Mouse (Mus musculus): ENCODE results near the gene Ezh1. TPM values are rescaled to one million over a fixed set of nuclear protein-coding genes. Genes with fewer than 3 reads are reported as not detected.

Gene Ezh1
- total and polyA plus RNA-seq, 3 experiments: 4.2 to 55.9 (median 25.4) TPM

DNA sequence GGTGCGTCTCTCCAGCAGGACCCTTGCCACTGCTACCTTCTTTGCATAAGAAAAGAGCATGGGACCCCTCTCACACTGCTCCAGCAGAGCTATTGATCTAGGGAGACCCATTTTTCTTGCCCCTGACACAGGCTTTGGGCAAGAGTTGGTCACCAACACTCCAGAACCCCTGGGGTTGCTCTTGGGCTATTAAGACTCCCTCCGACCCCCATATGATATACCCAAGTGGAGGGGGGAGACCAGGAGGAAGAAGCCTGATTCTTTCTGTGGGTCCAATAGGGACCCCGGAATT is 37.7 kb upstream of the Ezh1 start:
- Histone ChIP-seq H3K9me3 (replicated peaks) (no peaks in the 10 kb centered on the region), H3K4me3 (ENCODE audit: low read depth, low read length) (no peak overlapping the region), H3K36me3 (replicated peaks) (peaks cover 63% of the 10 kb centered on the region), H3K4me1 (ENCODE audit: insufficient read depth, low read depth, low read length) (peaks cover 60% of the 10 kb centered on the region), H3K27me3 (ENCODE audit: insufficient read depth, low read length) (no peaks in the 10 kb centered on the region)
- no peak for DNase-seq (ENCODE audit: low spot score)
- TF ChIP-seq POLR2AphosphoS5 (IDR thresholded peaks at IDR 0.05; ENCODE audit: insufficient replicate concordance, low read depth, low read length): no peak
- no peak for TF ChIP-seq TAL1 (conservative IDR thresholded peaks at IDR 0.05; ENCODE audit: low read depth, low read length)
- no peak for TF ChIP-seq GATA2 (IDR thresholded peaks at IDR 0.05; ENCODE audit: borderline replicate concordance, low read depth, low read length)
- no peak for TF ChIP-seq GATA1 (IDR thresholded peaks at IDR 0.05; ENCODE audit: borderline replicate concordance, low read length)
- TF ChIP-seq CTCF (IDR thresholded peaks at IDR 0.05; ENCODE audit: low read depth, low read length): no peak
- ATAC-seq (ENCODE audit: extremely low read depth, insufficient number of reproducible peaks, low FRiP score, poor library complexity, severe bottlenecking): no peak

DNA sequence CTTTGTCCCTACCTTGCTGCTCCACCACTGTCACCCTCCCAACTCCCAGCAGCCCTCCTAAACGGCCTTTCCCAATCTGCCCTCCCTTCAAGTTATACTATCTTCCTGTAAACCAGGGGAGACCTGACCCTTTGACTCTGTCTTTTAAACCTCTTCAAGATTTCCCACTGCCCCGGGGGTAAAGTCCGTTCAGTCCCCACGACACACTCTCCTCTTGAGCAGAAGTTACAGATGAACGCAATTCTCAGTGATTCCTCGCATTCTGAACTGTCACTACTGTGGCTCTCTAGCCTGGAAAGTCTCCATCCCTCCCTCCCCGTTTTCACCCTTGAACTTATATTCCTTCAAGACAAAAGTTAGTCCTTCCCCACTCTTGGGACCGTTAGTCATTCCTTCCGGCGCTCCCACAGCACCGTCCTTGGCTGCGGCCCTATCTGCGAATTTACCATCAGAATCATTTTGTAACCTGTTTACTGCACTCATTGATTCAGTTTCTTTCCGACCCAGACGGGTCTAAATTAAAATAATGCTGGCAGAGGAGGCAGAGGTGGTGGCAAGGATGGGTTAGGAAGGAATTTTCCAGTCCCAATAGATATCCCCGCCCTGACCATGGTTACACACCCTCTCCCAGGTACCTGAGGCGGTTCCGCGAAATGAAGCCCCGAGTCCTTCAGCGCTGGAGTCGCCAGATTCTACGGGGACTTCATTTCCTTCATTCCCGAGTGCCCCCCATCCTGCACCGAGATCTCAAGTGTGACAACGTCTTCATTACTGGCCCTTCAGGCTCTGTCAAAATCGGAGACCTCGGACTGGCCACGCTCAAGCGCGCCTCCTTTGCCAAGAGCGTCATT is 37.1 kb upstream of the Ezh1 start:
- H3K4me1 ChIP-seq (ENCODE audit: insufficient read depth, low read depth, low read length): peaks cover 61% of the 10 kb centered on the region
- no peaks in the 10 kb centered on the region for H3K27me3 ChIP-seq (ENCODE audit: insufficient read depth, low read length)
- ATAC-seq (ENCODE audit: extremely low read depth, insufficient number of reproducible peaks, low FRiP score, poor library complexity, severe bottlenecking) (no peak), DNase-seq (ENCODE audit: low spot score) (no peak)
- no peaks in the 10 kb centered on the region for H3K9me3 ChIP-seq (replicated peaks)
- peaks cover 63% of the 10 kb centered on the region for H3K36me3 ChIP-seq (replicated peaks)
- no peak for TF ChIP-seq CTCF (IDR thresholded peaks at IDR 0.05; ENCODE audit: low read depth, low read length)
- TF ChIP-seq GATA1 (IDR thresholded peaks at IDR 0.05; ENCODE audit: borderline replicate concordance, low read length): no peak
- TF ChIP-seq GATA2 (IDR thresholded peaks at IDR 0.05; ENCODE audit: borderline replicate concordance, low read depth, low read length): no peak
- TF ChIP-seq TAL1 (conservative IDR thresholded peaks at IDR 0.05; ENCODE audit: low read depth, low read length): no peak
- TF ChIP-seq POLR2AphosphoS5 (IDR thresholded peaks at IDR 0.05; ENCODE audit: insufficient replicate concordance, low read depth, low read length): no peak
- H3K4me3 ChIP-seq (ENCODE audit: low read depth, low read length): no peak overlapping the region

DNA sequence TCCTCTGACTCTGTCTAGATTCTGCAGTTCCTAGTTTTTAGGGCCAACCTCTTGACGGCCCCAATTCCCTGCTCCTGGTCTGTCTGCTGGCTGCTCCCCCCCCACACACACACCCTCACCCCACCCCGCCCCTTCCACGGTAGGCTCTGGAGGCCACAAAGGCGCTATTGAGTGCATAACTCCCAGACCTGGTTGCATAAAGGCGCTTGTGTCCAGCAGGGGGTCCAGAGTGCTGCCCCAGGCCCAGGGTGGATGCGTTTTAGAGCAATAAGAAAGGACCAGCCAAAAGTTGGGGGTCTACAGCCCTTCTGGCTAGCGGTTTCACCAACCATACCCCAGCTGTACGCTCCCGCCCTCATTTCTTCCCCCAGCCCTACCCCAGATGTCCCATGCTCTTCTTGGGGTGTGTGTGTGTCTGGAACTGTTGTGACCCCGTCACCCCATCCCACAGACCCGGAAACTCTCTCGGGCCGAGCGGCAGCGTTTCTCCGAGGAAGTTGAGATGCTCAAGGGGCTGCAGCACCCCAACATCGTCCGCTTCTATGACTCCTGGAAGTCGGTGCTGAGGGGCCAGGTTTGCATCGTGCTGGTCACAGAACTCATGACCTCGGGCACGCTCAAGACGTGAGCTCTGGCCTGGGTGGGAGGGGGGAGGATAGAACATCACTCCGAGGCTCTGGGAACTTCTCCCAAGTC is 36.2 kb upstream of the Ezh1 start:
- no peaks in the 10 kb centered on the region for H3K27me3 ChIP-seq (ENCODE audit: insufficient read depth, low read length)
- no peaks in the 10 kb centered on the region for H3K9me3 ChIP-seq (replicated peaks)
- DNase-seq (ENCODE audit: low spot score): no peak
- no peak for TF ChIP-seq GATA1 (IDR thresholded peaks at IDR 0.05; ENCODE audit: borderline replicate concordance, low read length)
- no peak for TF ChIP-seq GATA2 (IDR thresholded peaks at IDR 0.05; ENCODE audit: borderline replicate concordance, low read depth, low read length)
- TF ChIP-seq TAL1 (conservative IDR thresholded peaks at IDR 0.05; ENCODE audit: low read depth, low read length): no peak
- H3K4me3 ChIP-seq (ENCODE audit: low read depth, low read length): peak overlapping the region; percentile 79
- peaks cover 66% of the 10 kb centered on the region for H3K36me3 ChIP-seq (replicated peaks)
- peaks cover 66% of the 10 kb centered on the region for H3K4me1 ChIP-seq (ENCODE audit: insufficient read depth, low read depth, low read length)
- ATAC-seq (ENCODE audit: extremely low read depth, insufficient number of reproducible peaks, low FRiP score, poor library complexity, severe bottlenecking): no peak

DNA sequence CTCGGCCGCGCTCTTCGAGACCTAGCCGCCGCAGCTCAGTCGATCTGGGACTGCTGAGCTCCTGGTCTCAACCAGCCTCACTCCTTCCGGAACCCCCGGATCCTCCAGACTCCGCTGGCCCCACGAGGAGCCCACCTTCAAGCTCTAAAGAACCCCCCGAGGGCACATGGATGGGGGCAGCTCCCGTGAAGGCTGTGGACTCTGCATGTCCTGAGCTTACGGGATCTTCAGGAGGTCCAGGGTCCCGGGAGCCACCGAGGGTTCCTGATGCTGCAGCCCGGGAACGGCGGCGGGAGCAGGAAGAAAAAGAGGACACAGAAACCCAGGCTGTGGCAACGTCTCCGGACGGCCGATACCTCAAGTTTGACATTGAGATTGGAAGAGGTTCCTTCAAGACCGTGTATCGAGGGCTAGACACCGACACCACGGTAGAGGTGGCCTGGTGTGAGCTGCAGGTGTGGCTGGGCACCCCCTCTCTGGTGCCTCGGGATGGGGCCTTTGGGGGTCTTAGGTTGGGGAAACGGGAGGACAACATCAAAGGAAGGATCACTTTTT is 34.6 kb upstream of the Ezh1 start:
- peaks cover 75% of the 10 kb centered on the region for H3K4me1 ChIP-seq (ENCODE audit: insufficient read depth, low read depth, low read length)
- no peaks in the 10 kb centered on the region for H3K27me3 ChIP-seq (ENCODE audit: insufficient read depth, low read length)
- TF ChIP-seq POLR2AphosphoS5 (IDR thresholded peaks at IDR 0.05; ENCODE audit: insufficient replicate concordance, low read depth, low read length) (no peak), GATA2 (IDR thresholded peaks at IDR 0.05; ENCODE audit: borderline replicate concordance, low read depth, low read length) (no peak), CTCF (IDR thresholded peaks at IDR 0.05; ENCODE audit: low read depth, low read length) (no peak), GATA1 (IDR thresholded peaks at IDR 0.05; ENCODE audit: borderline replicate concordance, low read length) (no peak), TAL1 (conservative IDR thresholded peaks at IDR 0.05; ENCODE audit: low read depth, low read length) (no peak)
- DNase-seq (ENCODE audit: low spot score): no peak
- peak overlapping the region; percentile 79 for H3K4me3 ChIP-seq (ENCODE audit: low read depth, low read length)
- peaks cover 69% of the 10 kb centered on the region for H3K36me3 ChIP-seq (replicated peaks)
- ATAC-seq (ENCODE audit: extremely low read depth, insufficient number of reproducible peaks, low FRiP score, poor library complexity, severe bottlenecking): no peak
- H3K9me3 ChIP-seq (replicated peaks): no peaks in the 10 kb centered on the region

DNA sequence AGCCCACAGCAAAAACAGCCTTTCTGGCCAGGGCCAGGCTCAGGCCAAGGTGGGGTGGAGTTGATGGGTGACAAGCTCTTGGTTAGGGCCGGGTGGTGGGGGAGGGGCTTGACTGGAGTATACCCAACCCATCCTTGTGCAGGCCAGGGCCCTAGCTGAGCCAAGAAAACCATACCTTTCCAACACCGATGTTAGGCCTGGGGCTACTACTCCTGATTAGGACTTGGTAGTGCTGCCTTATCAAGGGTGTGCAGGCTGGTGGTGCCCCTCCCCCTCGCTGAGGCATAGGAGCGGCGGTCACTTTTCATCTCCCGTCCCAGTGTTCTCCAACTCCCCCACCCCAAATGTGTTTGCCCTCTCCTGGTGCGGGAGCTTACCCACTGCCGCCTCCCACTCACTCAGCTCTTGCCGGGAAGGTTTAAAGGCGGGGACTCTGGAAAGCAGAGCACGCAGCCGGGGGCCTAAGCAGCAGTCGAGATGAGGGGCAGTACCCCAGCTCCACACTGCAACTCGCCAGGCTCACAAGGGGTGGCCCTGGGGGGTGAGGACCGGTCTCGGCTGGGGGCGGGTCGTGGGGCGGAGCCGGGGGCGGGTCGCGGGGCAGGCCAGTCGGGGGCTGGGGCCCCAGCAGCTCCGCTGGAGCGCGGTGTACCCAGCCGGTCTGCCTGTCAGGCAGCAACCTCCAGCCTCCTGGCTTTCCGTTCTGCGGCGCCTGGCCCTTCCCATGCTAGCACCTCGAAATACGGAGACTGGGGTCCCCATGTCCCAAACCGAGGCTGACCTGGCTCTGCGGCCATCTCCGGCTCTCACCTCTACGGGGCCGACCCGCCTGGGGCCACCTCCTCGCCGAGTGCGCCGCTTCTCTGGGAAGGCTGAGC is 33.9 kb upstream of the Ezh1 start, which contains the start of gene Wnk4:
Wnk4 (plus strand) TSS at position 620 of the 878 bp plus-strand sequence.
- Histone ChIP-seq H3K4me1 (ENCODE audit: insufficient read depth, low read depth, low read length) (peaks cover 78% of the 10 kb centered on the region), H3K27me3 (ENCODE audit: insufficient read depth, low read length) (no peaks in the 10 kb centered on the region), H3K36me3 (replicated peaks) (peaks cover 67% of the 10 kb centered on the region), H3K4me3 (ENCODE audit: low read depth, low read length) (peak within 1 kb of the TSS; percentile 79), H3K9me3 (replicated peaks) (no peaks in the 10 kb centered on the region)
- ATAC-seq (ENCODE audit: extremely low read depth, insufficient number of reproducible peaks, low FRiP score, poor library complexity, severe bottlenecking) (peak; percentile 85), DNase-seq (ENCODE audit: low spot score) (peak; percentile 94)
- no peak for TF ChIP-seq POLR2AphosphoS5 (IDR thresholded peaks at IDR 0.05; ENCODE audit: insufficient replicate concordance, low read depth, low read length)
- TF ChIP-seq GATA1 (IDR thresholded peaks at IDR 0.05; ENCODE audit: borderline replicate concordance, low read length): no peak
- no peak for TF ChIP-seq CTCF (IDR thresholded peaks at IDR 0.05; ENCODE audit: low read depth, low read length)
- TF ChIP-seq GATA2 (IDR thresholded peaks at IDR 0.05; ENCODE audit: borderline replicate concordance, low read depth, low read length): no peak
- peak; percentile 90 for TF ChIP-seq TAL1 (conservative IDR thresholded peaks at IDR 0.05; ENCODE audit: low read depth, low read length)

All from G1E (cell line).